20 mouse cellular contexts compared by ENCODE assay signal in genomic region chr12:28896577-28896976, GRCm38 (mm10).
A peak's percentile ranks its signal among the peaks of the same experiment; 100 is the strongest.
DNase-seq lines count a peak whose midpoint lies in the region; ATAC-seq lines count a peak whose summit lies in the region.
"Had no signal": no experiment of that assay in that cellular context is flagged by ENCODE, and none has a peak within 500 bp of the region (broad histone marks: within the 10 kb centered on the region; RNA-seq: fewer than 3 reads in every experiment).

No protein-coding gene starts in this region.

- no peaks in the 10 kb centered on the region for H3K36me3 ChIP-seq in forebrain, embryonic 16.5 days (ENCODE audit: control insufficient read depth, insufficient read depth)
- H3K36me3 ChIP-seq in forebrain, embryonic 12.5 days (replicated peaks): no peaks in the 10 kb centered on the region
- H3K36me3 ChIP-seq in limb, embryonic 12.5 days: no peaks in the 10 kb centered on the region
- H3K36me3 ChIP-seq in limb, embryonic 10.5 days: no peaks in the 10 kb centered on the region
- no peaks in the 10 kb centered on the region for H3K36me3 ChIP-seq in limb, embryonic 13.5 days
- H3K36me3 ChIP-seq: embryonic facial prominence, embryonic 13.5 days; heart, embryonic 13.5 days; hindbrain, embryonic 12.5 days had no signal

- 81% methylated on average over 3 of the region's 3 CpGs for WGBS in forebrain, embryonic 16.5 days
- WGBS in forebrain, embryonic 12.5 days: 86% methylated on average over 3 of the region's 3 CpGs
- whole genome bisulfite sequencing in limb, embryonic 12.5 days: 73% methylated on average over 3 of the region's 3 CpGs
- 86% methylated on average over 3 of the region's 3 CpGs for WGBS in limb, embryonic 10.5 days
- 60% methylated on average over 3 of the region's 3 CpGs for WGBS in limb, embryonic 13.5 days

- no peak overlapping the region for H3K4me3 ChIP-seq in forebrain, embryonic 16.5 days (replicated peaks; ENCODE audit: low read length)
- H3K4me3 ChIP-seq in forebrain, embryonic 12.5 days (replicated peaks): no peak overlapping the region
- no peak overlapping the region for H3K4me3 ChIP-seq in limb, embryonic 12.5 days (replicated peaks)
- H3K4me3 ChIP-seq in limb, embryonic 10.5 days: no peak overlapping the region
- no peak overlapping the region for H3K4me3 ChIP-seq in limb, embryonic 13.5 days
- H3K4me3 ChIP-seq: embryonic facial prominence, embryonic 13.5 days; forebrain, embryonic 13.5 days; gastrocnemius, adult 2 months; heart, embryonic 13.5 days; hindbrain, embryonic 12.5 days had no signal

- H3K9ac ChIP-seq in forebrain, embryonic 16.5 days (replicated peaks; ENCODE audit: low read depth, low read length): no peak overlapping the region
- H3K9ac ChIP-seq in forebrain, embryonic 12.5 days: no peak overlapping the region
- no peak overlapping the region for H3K9ac ChIP-seq in limb, embryonic 12.5 days (replicated peaks)
- no peak overlapping the region for H3K9ac ChIP-seq in limb, embryonic 13.5 days
- H3K9ac ChIP-seq: embryonic facial prominence, embryonic 13.5 days; forebrain, embryonic 13.5 days; heart, embryonic 13.5 days; hindbrain, embryonic 12.5 days had no signal

- no peaks in the 10 kb centered on the region for H3K27me3 ChIP-seq in forebrain, embryonic 16.5 days (replicated peaks; ENCODE audit: control insufficient read depth, insufficient read depth, low read length)
- H3K27me3 ChIP-seq in forebrain, embryonic 12.5 days: no peaks in the 10 kb centered on the region
- H3K27me3 ChIP-seq in limb, embryonic 12.5 days: no peaks in the 10 kb centered on the region
- no peaks in the 10 kb centered on the region for H3K27me3 ChIP-seq in limb, embryonic 10.5 days (ENCODE audit: low read depth, poor library complexity, severe bottlenecking)
- no peaks in the 10 kb centered on the region for H3K27me3 ChIP-seq in limb, embryonic 13.5 days
- H3K27me3 ChIP-seq: embryonic facial prominence, embryonic 13.5 days; forebrain, embryonic 13.5 days; heart, embryonic 13.5 days; hindbrain, embryonic 12.5 days had no signal

- H3K27ac ChIP-seq in forebrain, embryonic 16.5 days (ENCODE audit: low read length): no peak overlapping the region
- no peak overlapping the region for H3K27ac ChIP-seq in forebrain, embryonic 12.5 days
- H3K27ac ChIP-seq in limb, embryonic 12.5 days: peak overlapping the region; percentile 62
- no peak overlapping the region for H3K27ac ChIP-seq in limb, embryonic 10.5 days
- H3K27ac ChIP-seq in limb, embryonic 13.5 days: peak overlapping the region; percentile 70; the same call in 1 of the 2 replicates
- H3K27ac ChIP-seq: embryonic facial prominence, embryonic 13.5 days; forebrain, embryonic 13.5 days; gastrocnemius, adult 2 months; heart, embryonic 13.5 days; hindbrain, postnatal 0 days had no signal

- no peaks in the 10 kb centered on the region for H3K9me3 ChIP-seq in forebrain, embryonic 16.5 days (ENCODE audit: control insufficient read depth, low read length)
- H3K9me3 ChIP-seq in forebrain, embryonic 12.5 days: no peaks in the 10 kb centered on the region
- H3K9me3 ChIP-seq in limb, embryonic 12.5 days: no peaks in the 10 kb centered on the region
- H3K9me3 ChIP-seq in limb, embryonic 10.5 days (replicated peaks): no peaks in the 10 kb centered on the region
- H3K9me3 ChIP-seq in limb, embryonic 13.5 days: 0 out of 2 replicates have a peak, but pooled peaks cover 5% of the 10 kb centered on the region
- H3K9me3 ChIP-seq: embryonic facial prominence, embryonic 13.5 days; heart, embryonic 13.5 days; hindbrain, embryonic 12.5 days had no signal

- peak; percentile 33; the same call in 1 of the 2 replicates for ATAC-seq in forebrain, embryonic 16.5 days
- ATAC-seq in forebrain, embryonic 12.5 days (ENCODE audit: low FRiP score): no peak
- ATAC-seq in limb, embryonic 12.5 days (ENCODE audit: insufficient number of reproducible peaks, insufficient read depth, low FRiP score, low TSS enrichment, low read depth): no peak
- ATAC-seq in limb, embryonic 13.5 days (ENCODE audit: low FRiP score, low read depth): peak; percentile 22; the same call in 1 of the 2 replicates
- ATAC-seq: forebrain, embryonic 13.5 days; hindbrain, postnatal 0 days had no signal

- peak; percentile 42 for DNase-seq in layer of hippocampus, adult 11-12 months (ENCODE audit: low spot score)
- no peak for DNase-seq in layer of hippocampus, postnatal 14 days (ENCODE audit: low spot score in 2 of 2)
- no peak for DNase-seq in limb, embryonic 10.5 days (ENCODE audit: low spot score)
- no peak for DNase-seq in thymus, postnatal 0 days (ENCODE audit: low spot score)
- DNase-seq: adrenal gland, postnatal 10 days; cerebellum, adult 11-12 months; cerebellum, adult 9-10 months; cerebellum, postnatal 25 days; gastrocnemius, adult 2 months; gastrocnemius, postnatal 25 days; heart, postnatal 36 days had no signal

- no peak overlapping the region for H3K4me2 ChIP-seq in forebrain, embryonic 16.5 days (ENCODE audit: low read length)
- H3K4me2 ChIP-seq in forebrain, embryonic 12.5 days: no peak overlapping the region
- no peak overlapping the region for H3K4me2 ChIP-seq in limb, embryonic 12.5 days
- no peak overlapping the region for H3K4me2 ChIP-seq in limb, embryonic 13.5 days (replicated peaks)
- H3K4me2 ChIP-seq: embryonic facial prominence, embryonic 13.5 days; forebrain, embryonic 13.5 days; heart, embryonic 13.5 days; hindbrain, embryonic 12.5 days had no signal

- H3K4me1 ChIP-seq in forebrain, embryonic 16.5 days (replicated peaks; ENCODE audit: control insufficient read depth, insufficient read depth, low read length): peaks cover 4% of the 10 kb centered on the region; the same call in 1 of the 2 replicates
- peaks cover under 1% of the 10 kb centered on the region; the same call in 1 of the 2 replicates for H3K4me1 ChIP-seq in forebrain, embryonic 12.5 days
- peaks cover 14% of the 10 kb centered on the region for H3K4me1 ChIP-seq in limb, embryonic 12.5 days (replicated peaks)
- H3K4me1 ChIP-seq in limb, embryonic 10.5 days: peaks cover 14% of the 10 kb centered on the region
- peaks cover 15% of the 10 kb centered on the region for H3K4me1 ChIP-seq in limb, embryonic 13.5 days
- H3K4me1 ChIP-seq: embryonic facial prominence, embryonic 13.5 days; forebrain, embryonic 13.5 days; heart, embryonic 13.5 days had no signal

Comparison
In these comparisons a context has a peak if more than half of its experiments do, and no peak if none do; other contexts are left out.
1. ATAC-seq: peak in forebrain, embryonic 16.5 days (single experiment) and limb, embryonic 13.5 days (single experiment); none in forebrain, embryonic 12.5 days (single experiment) and limb, embryonic 12.5 days (single experiment).
2. H3K27ac ChIP-seq: peak in limb, embryonic 12.5 days (single experiment) and limb, embryonic 13.5 days (single experiment); none in forebrain, embryonic 16.5 days (single experiment), forebrain, embryonic 12.5 days (single experiment) and limb, embryonic 10.5 days (single experiment).